Mouse (Mus musculus): Measurements from ENCODE around the gene Nfasc.

Nfasc gene

DNA sequence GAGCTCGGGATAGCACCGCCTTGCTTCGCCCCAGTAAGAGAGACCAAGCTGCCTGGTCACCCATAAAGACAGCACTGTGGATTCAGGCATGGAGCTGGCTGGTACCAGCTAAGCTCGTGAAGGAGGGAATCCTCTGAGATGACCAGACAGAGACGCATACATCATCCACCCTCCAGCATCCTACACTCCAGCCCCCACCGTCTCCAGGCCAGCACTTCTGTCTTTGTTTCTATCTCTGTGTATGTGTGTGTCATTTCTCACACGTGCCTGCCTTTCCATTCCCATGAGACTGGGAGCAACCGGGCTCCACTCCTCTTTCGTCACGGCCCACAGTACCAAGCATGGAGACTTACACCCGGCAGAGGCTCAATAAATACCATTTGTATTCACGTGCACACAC, 9.3 kb downstream of the Nfasc start:
- no peak for DNase-seq (ENCODE audit: low spot score in 2 of 2)

GRCm38 (mm10) chr1:132727548-132727947, 14.0 kb downstream of the Nfasc start:
- no peak for DNase-seq (ENCODE audit: low spot score in 2 of 2)

- DNase-seq (ENCODE audit: low spot score in 2 of 2) = no peak
Observed at GRCm38 (mm10) chr1:132722362-132722761, 19.2 kb downstream of the Nfasc start.

DNA sequence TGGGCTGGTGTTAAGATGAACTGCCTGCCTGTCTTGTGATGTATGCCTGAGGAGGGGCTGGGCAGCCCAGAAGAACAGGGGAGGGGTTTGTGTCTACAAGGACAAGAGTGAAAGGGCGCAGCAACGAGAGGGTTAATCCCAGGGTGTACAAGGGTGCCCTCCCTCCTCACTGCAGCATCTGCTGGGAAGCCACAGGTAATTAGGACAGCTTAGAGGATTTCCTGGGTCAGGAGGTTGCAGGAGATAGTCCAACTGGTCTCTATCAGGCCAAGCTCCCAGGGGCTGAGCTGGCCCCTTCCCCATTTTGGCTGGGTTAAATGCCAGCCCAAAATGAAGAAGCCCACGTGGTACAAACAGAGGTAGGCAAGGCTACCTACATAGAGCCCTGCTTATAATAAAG, 20.3 kb downstream of the Nfasc start:
- DNase-seq (ENCODE audit: low spot score in 2 of 2) = no peak

- no peak for DNase-seq (ENCODE audit: low spot score in 2 of 2)
Observed at GRCm38 (mm10) chr1:132718225-132718624, 23.4 kb downstream of the Nfasc start.

DNA sequence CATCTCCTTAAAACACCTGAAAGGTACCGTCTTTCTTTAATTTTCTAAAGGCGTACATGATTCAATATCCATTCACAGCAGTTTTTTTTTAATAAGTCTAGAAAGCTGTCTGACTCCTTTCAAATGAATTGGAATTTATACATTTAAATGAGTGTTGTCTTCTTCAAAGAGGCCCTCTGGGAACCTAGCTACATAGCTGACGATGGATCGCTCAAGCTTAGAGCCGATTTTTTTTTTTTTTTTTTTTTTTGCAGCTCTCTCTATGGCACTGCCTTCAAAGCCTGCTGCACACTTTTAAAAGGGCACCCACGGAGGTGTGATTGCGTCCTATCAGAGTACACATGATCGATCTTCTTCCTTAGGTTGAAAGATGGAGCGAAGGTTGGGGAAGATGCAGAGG, 26.6 kb downstream of the Nfasc start:
- no peak for DNase-seq (ENCODE audit: low spot score in 2 of 2)

GRCm38 (mm10) chr1:132709419-132709818, 32.2 kb downstream of the Nfasc start:
- no peak for DNase-seq (ENCODE audit: low spot score in 2 of 2)

DNA sequence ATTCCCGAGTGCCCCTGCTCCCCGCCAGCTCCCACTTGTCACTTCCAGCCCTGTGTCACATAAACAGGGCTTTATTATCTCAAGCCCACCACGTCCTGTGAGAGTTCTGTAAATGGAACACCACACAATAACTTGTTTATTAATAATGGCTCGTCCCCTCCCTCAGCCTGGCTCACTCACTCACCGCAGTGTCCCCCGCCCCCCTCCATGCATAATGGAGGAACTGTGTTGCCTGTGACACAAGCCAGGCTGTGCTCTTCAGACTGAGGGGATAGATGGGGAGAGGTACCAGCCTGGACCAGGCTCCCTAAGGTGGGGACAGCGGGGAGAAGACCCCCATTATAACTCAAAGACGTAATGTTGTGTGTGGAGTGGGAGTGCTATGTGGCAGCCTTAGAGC, 34.3 kb downstream of the Nfasc start:
- no peak for DNase-seq (ENCODE audit: low spot score in 2 of 2)

DNA sequence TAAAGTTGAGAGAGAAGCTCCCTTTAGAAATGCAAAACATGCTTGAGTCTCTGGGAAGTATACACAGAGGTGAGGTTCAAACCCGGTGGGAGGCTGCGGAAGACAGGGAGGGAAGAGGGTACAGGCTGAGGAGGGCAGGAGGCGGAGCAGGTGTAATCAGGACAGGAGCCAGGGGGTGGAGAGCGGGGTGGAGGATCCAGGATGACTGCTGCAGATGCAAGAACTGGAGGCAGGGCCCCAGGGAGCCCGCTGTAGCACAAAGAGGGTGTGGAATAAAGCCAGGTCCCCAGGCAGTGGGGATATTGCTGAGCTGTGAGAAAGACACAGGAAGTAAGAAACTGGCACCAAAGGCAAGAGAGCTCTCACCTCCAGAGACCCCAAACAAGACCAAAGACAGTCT, 38.1 kb downstream of the Nfasc start:
- DNase-seq (ENCODE audit: low spot score in 2 of 2) = no peak

DNA sequence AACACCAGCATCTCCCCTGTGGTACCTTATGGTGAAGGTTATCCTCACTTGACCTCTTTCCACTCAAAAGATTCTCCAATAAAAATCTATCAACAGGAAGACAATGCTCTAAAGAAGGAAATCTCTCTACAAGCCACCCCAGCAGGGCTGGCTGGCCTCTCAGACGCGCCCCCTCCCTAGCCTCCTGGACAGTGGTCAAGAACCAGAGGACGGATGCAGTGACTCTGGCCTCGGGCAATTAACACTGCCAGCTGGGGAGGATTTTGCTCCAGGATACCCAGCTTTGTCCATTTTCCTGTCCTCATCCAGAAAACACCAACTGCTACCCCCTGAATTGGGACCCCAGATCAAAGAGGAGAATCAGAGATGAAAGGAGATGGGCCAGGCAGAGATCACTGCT, 44.7 kb downstream of the Nfasc start:
- DNase-seq (ENCODE audit: low spot score in 2 of 2) = no peak

DNA sequence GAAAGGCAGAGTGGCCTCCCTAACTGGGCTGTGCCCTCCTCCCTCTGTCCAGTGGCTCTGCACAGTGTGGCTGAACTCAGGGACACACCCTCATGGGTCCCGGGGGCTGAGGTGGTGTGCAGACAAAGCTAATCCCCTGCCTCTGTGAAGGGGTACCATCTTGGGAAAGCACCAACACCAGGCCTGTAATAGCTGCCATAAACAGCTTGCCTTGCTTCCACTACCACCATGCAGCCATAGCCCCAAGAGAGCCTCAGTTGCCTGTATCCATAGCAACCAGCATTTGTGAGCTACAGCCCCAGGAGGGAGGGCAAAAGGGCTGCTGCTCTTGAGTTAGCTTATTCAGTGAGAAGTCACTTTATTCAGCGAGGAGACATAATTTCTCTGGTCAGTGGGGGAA, 45.4 kb downstream of the Nfasc start:
- no peak for DNase-seq (ENCODE audit: low spot score in 2 of 2)

- DNase-seq (ENCODE audit: low spot score in 2 of 2) = no peak
Observed at GRCm38 (mm10) chr1:132694007-132694406, 47.6 kb downstream of the Nfasc start.

- DNase-seq (ENCODE audit: low spot score in 2 of 2) = no peak
Observed at GRCm38 (mm10) chr1:132689181-132689580, 52.4 kb downstream of the Nfasc start.

GRCm38 (mm10) chr1:132678935-132679334, 62.7 kb downstream of the Nfasc start:
- no peak for DNase-seq (ENCODE audit: low spot score in 2 of 2)

DNA sequence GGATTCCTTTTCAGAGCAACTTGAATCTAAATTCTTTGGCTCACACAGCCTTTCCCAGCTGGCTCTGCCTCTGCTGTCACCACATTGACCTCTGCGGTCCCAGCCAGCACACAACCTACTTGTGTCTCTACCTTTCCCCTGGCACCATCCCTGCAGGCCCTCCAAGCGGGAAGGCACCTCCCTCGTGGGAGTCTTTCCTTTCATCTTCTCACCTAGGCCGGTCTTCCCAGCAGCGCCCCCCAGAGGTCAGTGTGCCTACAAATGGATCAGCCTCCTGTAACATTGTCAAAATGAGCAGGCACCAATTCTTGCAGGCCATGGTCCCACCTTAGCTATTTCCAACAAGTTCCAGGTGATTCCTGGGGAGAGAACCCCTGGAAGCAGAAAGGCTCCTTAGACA, 63.5 kb downstream of the Nfasc start:
- no peak for DNase-seq (ENCODE audit: low spot score in 2 of 2)

DNA sequence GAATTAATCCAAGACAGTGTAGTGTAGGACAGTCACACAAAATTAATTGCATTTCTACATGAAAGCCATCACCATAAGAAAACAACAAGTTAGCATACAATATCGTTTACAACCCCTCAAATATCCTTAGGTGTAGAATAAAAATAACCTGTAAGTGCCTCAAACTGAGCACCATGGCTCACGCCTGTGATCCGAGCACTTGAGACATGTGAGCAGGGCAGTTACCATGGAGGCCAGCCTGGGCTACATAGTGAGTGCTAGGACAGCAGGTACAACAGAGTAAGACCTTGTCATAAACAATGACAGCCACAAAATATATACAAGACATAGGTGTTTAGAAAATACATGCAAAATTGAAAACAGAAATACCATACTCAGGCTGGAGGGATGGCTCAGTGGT, 68.9 kb downstream of the Nfasc start:
- no peak for DNase-seq (ENCODE audit: low spot score in 2 of 2)

DNA sequence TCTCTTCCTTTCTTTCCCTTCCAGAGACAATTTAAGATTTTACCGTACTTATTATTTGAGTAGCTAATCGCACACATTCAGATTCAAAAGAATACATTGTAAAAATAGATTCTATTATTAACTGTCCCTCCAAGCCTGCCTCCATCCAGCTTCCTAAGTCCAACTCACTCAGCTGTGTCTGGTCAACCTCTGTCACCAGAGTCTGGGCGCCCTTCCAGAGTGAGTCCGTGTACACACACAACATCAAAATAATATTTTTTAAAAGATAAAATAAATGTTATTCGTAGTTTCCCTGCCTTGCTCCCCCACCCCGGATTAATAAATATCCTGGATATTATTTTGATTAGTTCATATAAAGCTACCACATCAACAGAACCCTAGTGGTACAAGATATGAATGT, 72.4 kb downstream of the Nfasc start:
- DNase-seq (ENCODE audit: low spot score in 2 of 2) = no peak

DNA sequence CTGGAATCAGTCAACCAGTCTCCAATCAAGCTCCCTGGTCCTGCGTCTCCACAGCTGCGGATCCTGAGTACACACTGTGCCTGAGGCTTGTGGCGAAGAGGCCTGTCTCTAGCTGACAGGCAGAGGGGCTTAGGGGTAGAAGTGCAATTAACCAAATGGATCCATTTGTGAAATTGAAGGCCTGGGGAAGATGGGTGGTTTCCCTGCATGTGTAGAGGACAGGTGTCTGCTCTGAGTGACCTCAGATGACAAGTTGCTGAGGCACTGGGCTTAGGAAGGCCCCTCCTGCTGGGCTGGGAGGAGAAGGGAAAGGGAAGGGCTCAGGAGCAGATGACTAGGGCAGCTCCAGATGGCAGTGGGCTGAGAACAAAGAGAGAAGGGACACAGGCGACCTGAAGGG, 81.2 kb downstream of the Nfasc start:
- DNase-seq (ENCODE audit: low spot score in 2 of 2) = no peak

GRCm38 (mm10) chr1:132659604-132660003, 82.0 kb downstream of the Nfasc start:
- no peak for DNase-seq (ENCODE audit: low spot score in 2 of 2)

DNA sequence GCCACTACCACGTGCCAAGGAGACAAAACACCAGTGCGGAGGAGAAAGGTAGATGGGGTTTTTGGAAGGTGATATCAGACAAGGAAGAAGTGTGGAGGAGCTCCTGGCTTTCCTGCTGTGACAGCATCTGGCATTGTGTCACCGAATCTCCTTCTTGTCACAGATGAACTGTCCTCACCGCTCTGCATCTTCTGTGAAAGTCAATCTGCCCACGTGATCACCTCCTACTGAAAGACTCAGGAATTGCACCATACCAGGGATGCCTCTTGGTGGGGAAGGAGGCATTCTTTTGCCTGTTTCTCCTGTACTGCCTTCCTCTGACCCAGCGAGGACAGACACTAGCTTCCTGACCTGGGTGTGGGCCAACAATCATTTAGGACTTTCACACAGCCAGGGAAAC, 86.0 kb downstream of the Nfasc start:
- DNase-seq (ENCODE audit: low spot score in 2 of 2) = no peak

DNA sequence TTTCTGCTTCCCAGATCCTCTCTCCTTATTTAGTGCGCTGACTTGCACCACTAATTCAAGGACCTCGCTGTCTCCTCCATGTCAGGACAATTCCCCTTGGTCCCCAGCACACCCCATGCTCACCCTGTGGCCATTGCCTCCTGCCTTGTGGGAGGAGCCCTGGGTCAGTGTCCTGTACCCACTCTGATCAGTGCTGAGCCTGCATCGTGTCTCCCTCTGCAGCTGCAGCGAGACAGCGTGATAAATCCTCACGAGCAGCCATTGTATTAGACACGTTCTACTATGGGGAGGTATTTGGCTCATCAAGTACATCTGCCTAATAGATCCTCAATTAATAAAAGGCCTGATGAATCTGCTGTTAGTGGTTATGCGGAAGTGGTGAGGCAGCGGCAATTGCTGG, 86.8 kb downstream of the Nfasc start:
- DNase-seq (ENCODE audit: low spot score in 2 of 2) = no peak

- DNase-seq (ENCODE audit: low spot score in 2 of 2) = no peak
Observed at GRCm38 (mm10) chr1:132653841-132654457, 87.6 kb downstream of the Nfasc start.

DNA sequence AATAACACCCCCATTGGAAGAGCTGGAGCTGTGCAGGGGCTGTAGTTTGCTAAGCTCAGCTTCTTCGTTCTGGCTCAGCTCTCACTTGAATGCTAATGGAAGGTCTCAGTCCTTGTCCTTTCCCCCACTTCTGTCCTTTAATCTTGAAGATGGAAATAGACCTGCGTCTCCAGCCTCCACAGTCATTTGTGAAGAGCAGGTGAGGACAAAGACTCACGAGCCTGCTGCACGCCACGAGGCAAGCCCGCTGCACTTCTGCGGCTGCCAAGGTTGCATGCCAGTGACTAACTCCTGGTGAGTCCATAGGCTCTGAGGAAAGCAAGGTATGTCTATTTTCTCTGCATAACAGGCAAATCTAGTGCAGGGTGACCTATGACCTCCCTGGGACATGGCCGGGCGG, 88.4 kb downstream of the Nfasc start:
- DNase-seq (ENCODE audit: low spot score in 2 of 2) = no peak

DNA sequence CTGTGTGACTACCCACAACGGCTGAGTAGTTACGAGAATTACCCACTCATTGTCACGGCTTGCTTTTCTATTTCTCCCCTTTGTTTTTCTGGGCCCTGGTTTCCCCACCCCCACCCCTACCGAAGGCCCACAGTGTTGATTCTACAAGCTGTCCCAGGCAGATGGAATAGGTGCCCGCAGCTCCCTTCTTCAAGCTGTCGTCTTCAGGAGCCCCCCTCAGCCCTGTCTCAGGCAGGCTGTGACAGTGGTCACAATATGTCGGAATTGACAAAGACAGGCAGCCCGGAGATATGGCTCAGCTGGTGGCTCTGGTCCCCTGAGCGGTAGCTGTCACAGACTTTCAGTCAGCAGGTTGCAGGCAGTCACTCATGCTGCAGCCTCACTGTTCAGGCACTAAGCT, 90.9 kb downstream of the Nfasc start:
- no peak for DNase-seq (ENCODE audit: low spot score in 2 of 2)

DNA sequence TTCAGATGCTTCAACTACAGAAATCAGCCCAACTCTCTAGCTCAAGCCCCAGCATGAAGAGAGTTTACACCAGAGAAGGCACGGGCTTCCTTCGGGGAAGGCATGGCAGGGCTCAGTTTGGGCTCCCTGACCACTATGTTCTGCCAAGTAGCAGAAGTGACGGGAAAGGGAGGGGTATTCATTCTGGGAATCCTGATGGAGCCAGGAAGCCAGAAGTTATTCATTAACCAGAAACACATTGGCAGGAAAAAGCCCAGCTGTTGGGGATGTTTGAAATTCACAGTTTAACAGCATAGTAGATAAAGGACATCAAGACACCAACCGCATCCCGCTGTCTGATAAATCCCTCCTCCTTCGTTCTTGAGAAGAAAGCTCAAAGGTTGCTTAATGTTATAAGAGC, 93.6 kb downstream of the Nfasc start:
- DNase-seq (ENCODE audit: low spot score in 2 of 2) = no peak

Data from urinary bladder, postnatal 36 days (tissue).